Mouse (Mus musculus): ENCODE results near the gene Csdc2. TPM values are rescaled to one million over a fixed set of nuclear protein-coding genes. Genes with fewer than 3 reads are reported as not detected.

The Csdc2 gene
- polyA plus RNA-seq, 1 experiment from 2014 or later, result 20.9 TPM

GRCm38 (mm10) chr15:81955414-81955813, 18.9 kb downstream of the Csdc2 start:
- Histone ChIP-seq H3K4me2 (ENCODE audit: low read depth, low read length) (no peak overlapping the region), H3K27me3 (replicated peaks; ENCODE audit: control insufficient read depth, insufficient read depth, low read length) (no peaks in the 10 kb centered on the region), H3K36me3 (ENCODE audit: control insufficient read depth, insufficient read depth, low read length) (peaks cover 34% of the 10 kb centered on the region), H3K4me1 (ENCODE audit: control insufficient read depth, insufficient read depth, low read length) (no peaks in the 10 kb centered on the region), H3K9me3 (ENCODE audit: control insufficient read depth, low read length) (no peaks in the 10 kb centered on the region), H3K27ac (replicated peaks; ENCODE audit: low read depth, low read length) (no peak overlapping the region), H3K4me3 (ENCODE audit: low read depth, low read length) (no peak overlapping the region), H3K9ac (ENCODE audit: low read depth, low read length) (no peak overlapping the region)
- ATAC-seq (ENCODE audit: low read depth) (no peak), DNase-seq (ENCODE audit: low spot score) (no peak)
- WGBS, result 88% methylated on average over 15 of the region's 15 CpGs

GRCm38 (mm10) chr15:81956457-81956856, 19.9 kb downstream of the Csdc2 start:
- Histone ChIP-seq H3K27ac (replicated peaks; ENCODE audit: low read depth, low read length) (no peak overlapping the region), H3K9ac (ENCODE audit: low read depth, low read length) (no peak overlapping the region), H3K9me3 (ENCODE audit: control insufficient read depth, low read length) (no peaks in the 10 kb centered on the region), H3K4me2 (ENCODE audit: low read depth, low read length) (no peak overlapping the region), H3K4me3 (ENCODE audit: low read depth, low read length) (no peak overlapping the region), H3K27me3 (replicated peaks; ENCODE audit: control insufficient read depth, insufficient read depth, low read length) (no peaks in the 10 kb centered on the region), H3K4me1 (ENCODE audit: control insufficient read depth, insufficient read depth, low read length) (no peaks in the 10 kb centered on the region), H3K36me3 (ENCODE audit: control insufficient read depth, insufficient read depth, low read length) (peaks cover 29% of the 10 kb centered on the region)
- no peak for DNase-seq (ENCODE audit: low spot score)
- 52% methylated on average over 8 of the region's 8 CpGs for WGBS
- ATAC-seq (ENCODE audit: low read depth), result no peak

GRCm38 (mm10) chr15:81957598-81957997, 21.0 kb downstream of the Csdc2 start:
- 82% methylated on average over 11 of the region's 11 CpGs for WGBS
- Histone ChIP-seq H3K9me3 (ENCODE audit: control insufficient read depth, low read length) (no peaks in the 10 kb centered on the region), H3K27ac (replicated peaks; ENCODE audit: low read depth, low read length) (no peak overlapping the region), H3K27me3 (replicated peaks; ENCODE audit: control insufficient read depth, insufficient read depth, low read length) (no peaks in the 10 kb centered on the region), H3K9ac (ENCODE audit: low read depth, low read length) (no peak overlapping the region), H3K4me2 (ENCODE audit: low read depth, low read length) (no peak overlapping the region), H3K36me3 (ENCODE audit: control insufficient read depth, insufficient read depth, low read length) (peaks cover 24% of the 10 kb centered on the region), H3K4me1 (ENCODE audit: control insufficient read depth, insufficient read depth, low read length) (no peaks in the 10 kb centered on the region), H3K4me3 (ENCODE audit: low read depth, low read length) (no peak overlapping the region)
- ATAC-seq (ENCODE audit: low read depth) (no peak), DNase-seq (ENCODE audit: low spot score) (no peak)

- Histone ChIP-seq H3K4me3 (ENCODE audit: low read depth, low read length) (no peak overlapping the region), H3K27me3 (replicated peaks; ENCODE audit: control insufficient read depth, insufficient read depth, low read length) (no peaks in the 10 kb centered on the region), H3K4me2 (ENCODE audit: low read depth, low read length) (no peak overlapping the region), H3K9ac (ENCODE audit: low read depth, low read length) (no peak overlapping the region), H3K36me3 (ENCODE audit: control insufficient read depth, insufficient read depth, low read length) (peaks cover 23% of the 10 kb centered on the region), H3K9me3 (ENCODE audit: control insufficient read depth, low read length) (no peaks in the 10 kb centered on the region), H3K27ac (replicated peaks; ENCODE audit: low read depth, low read length) (no peak overlapping the region), H3K4me1 (ENCODE audit: control insufficient read depth, insufficient read depth, low read length) (no peaks in the 10 kb centered on the region)
- ATAC-seq (ENCODE audit: low read depth) (no peak), DNase-seq (ENCODE audit: low spot score) (no peak)
- WGBS, result 87% methylated on average over 3 of the region's 3 CpGs
Measured at GRCm38 (mm10) chr15:81958906-81959305, 22.3 kb downstream of the Csdc2 start.

GRCm38 (mm10) chr15:81960171-81961077, 23.9 kb downstream of the Csdc2 start, which contains the start of gene Pmm1:
Gene Pmm1 (minus strand): TSS chr15:81960930.
- peak within 1 kb of the TSS; percentile 81 for H3K27ac ChIP-seq (replicated peaks; ENCODE audit: low read depth, low read length)
- no peaks in the 10 kb centered on the region for H3K9me3 ChIP-seq (ENCODE audit: control insufficient read depth, low read length)
- no peaks in the 10 kb centered on the region for H3K27me3 ChIP-seq (replicated peaks; ENCODE audit: control insufficient read depth, insufficient read depth, low read length)
- H3K4me3 ChIP-seq (ENCODE audit: low read depth, low read length), result peak within 1 kb of the TSS; percentile 63
- peak within 1 kb of the TSS; percentile 73 for H3K9ac ChIP-seq (ENCODE audit: low read depth, low read length)
- peak; percentile 99 for DNase-seq (ENCODE audit: low spot score)
- H3K4me1 ChIP-seq (ENCODE audit: control insufficient read depth, insufficient read depth, low read length), result no peaks in the 10 kb centered on the region
- H3K4me2 ChIP-seq (ENCODE audit: low read depth, low read length), result peak within 1 kb of the TSS; percentile 98
- ATAC-seq (ENCODE audit: low read depth), result peak; percentile 98
- H3K36me3 ChIP-seq (ENCODE audit: control insufficient read depth, insufficient read depth, low read length), result peaks cover 8% of the 10 kb centered on the region; the same call in 1 of the 2 replicates
- under 1% methylated on average over 64 of the region's 77 CpGs for WGBS

- Histone ChIP-seq H3K4me2 (ENCODE audit: low read depth, low read length) (peak overlapping the region; percentile 98), H3K27ac (replicated peaks; ENCODE audit: low read depth, low read length) (no peak overlapping the region), H3K27me3 (replicated peaks; ENCODE audit: control insufficient read depth, insufficient read depth, low read length) (no peaks in the 10 kb centered on the region), H3K9me3 (ENCODE audit: control insufficient read depth, low read length) (no peaks in the 10 kb centered on the region), H3K4me3 (ENCODE audit: low read depth, low read length) (peak overlapping the region; percentile 63), H3K36me3 (ENCODE audit: control insufficient read depth, insufficient read depth, low read length) (peaks cover 2% of the 10 kb centered on the region; the same call in 1 of the 2 replicates), H3K9ac (ENCODE audit: low read depth, low read length) (peak overlapping the region; percentile 73; the same call in 1 of the 2 replicates), H3K4me1 (ENCODE audit: control insufficient read depth, insufficient read depth, low read length) (no peaks in the 10 kb centered on the region)
- DNase-seq (ENCODE audit: low spot score) (no peak), ATAC-seq (ENCODE audit: low read depth) (no peak)
- 1% methylated on average over 7 of the region's 8 CpGs for WGBS
Measured at GRCm38 (mm10) chr15:81961078-81961451, 24.5 kb downstream of the Csdc2 start.

- Histone ChIP-seq H3K4me1 (ENCODE audit: control insufficient read depth, insufficient read depth, low read length) (no peaks in the 10 kb centered on the region), H3K9ac (ENCODE audit: low read depth, low read length) (no peak overlapping the region), H3K9me3 (ENCODE audit: control insufficient read depth, low read length) (no peaks in the 10 kb centered on the region), H3K36me3 (ENCODE audit: control insufficient read depth, insufficient read depth, low read length) (no peaks in the 10 kb centered on the region), H3K27me3 (replicated peaks; ENCODE audit: control insufficient read depth, insufficient read depth, low read length) (no peaks in the 10 kb centered on the region), H3K4me2 (ENCODE audit: low read depth, low read length) (no peak overlapping the region), H3K27ac (replicated peaks; ENCODE audit: low read depth, low read length) (no peak overlapping the region), H3K4me3 (ENCODE audit: low read depth, low read length) (no peak overlapping the region)
- DNase-seq (ENCODE audit: low spot score) (no peak), ATAC-seq (ENCODE audit: low read depth) (no peak)
- 59% methylated on average over 1 of the region's 1 CpGs for WGBS
Measured at GRCm38 (mm10) chr15:81964262-81964661, 27.7 kb downstream of the Csdc2 start.

- H3K36me3 ChIP-seq (ENCODE audit: control insufficient read depth, insufficient read depth, low read length), result no peaks in the 10 kb centered on the region
- H3K9ac ChIP-seq (ENCODE audit: low read depth, low read length), result no peak overlapping the region
- H3K4me3 ChIP-seq (ENCODE audit: low read depth, low read length), result no peak overlapping the region
- 45% methylated on average over 4 of the region's 4 CpGs for WGBS
- no peaks in the 10 kb centered on the region for H3K9me3 ChIP-seq (ENCODE audit: control insufficient read depth, low read length)
- ATAC-seq (ENCODE audit: low read depth) (no peak), DNase-seq (ENCODE audit: low spot score) (no peak)
- H3K27me3 ChIP-seq (replicated peaks; ENCODE audit: control insufficient read depth, insufficient read depth, low read length), result no peaks in the 10 kb centered on the region
- H3K4me1 ChIP-seq (ENCODE audit: control insufficient read depth, insufficient read depth, low read length), result no peaks in the 10 kb centered on the region
- no peak overlapping the region for H3K4me2 ChIP-seq (ENCODE audit: low read depth, low read length)
- no peak overlapping the region for H3K27ac ChIP-seq (replicated peaks; ENCODE audit: low read depth, low read length)
Measured at GRCm38 (mm10) chr15:81964980-81965545, 28.5 kb downstream of the Csdc2 start.
